In the genomic region with DNA sequence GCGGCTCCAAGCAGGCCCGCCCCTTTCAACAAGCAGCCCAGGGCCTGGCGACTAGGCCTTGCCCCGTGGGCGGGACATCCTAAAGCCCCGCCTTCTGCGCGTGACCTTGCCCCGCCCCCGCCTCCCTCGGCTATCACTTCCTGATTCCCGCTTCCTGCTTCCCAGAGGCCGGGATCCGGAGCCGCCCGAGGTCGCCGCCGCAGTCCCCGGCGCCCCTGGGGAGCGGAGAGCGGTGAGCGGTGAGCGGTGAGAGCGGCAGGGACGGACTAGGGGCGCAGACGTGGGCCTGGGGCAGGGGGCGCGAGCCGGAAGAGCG, we compare ENCODE assay signal across 8 mouse cellular contexts. TPM values are rescaled to one million over a fixed set of nuclear protein-coding genes. Genes with fewer than 3 reads are reported as not detected.
DNase-seq lines count a peak whose midpoint lies in the region; ATAC-seq and TF ChIP-seq lines count a peak whose summit lies in the region.

A gene (plus strand): TSS at position 129 of the 316 bp plus-strand sequence.

- peak within 1 kb of the TSS; percentile 52; the same call in 1 of the 2 replicates for H3K27ac ChIP-seq in forebrain, embryonic 13.5 days
- peak within 1 kb of the TSS; percentile 84 for H3K27ac ChIP-seq in liver, postnatal 0 days (ENCODE audit: low read depth)
- H3K27ac ChIP-seq in neural tube, embryonic 14.5 days (ENCODE audit: low read depth, low read length): peak within 1 kb of the TSS; percentile 67

- peak; percentile 85 for DNase-seq in c-Kit-positive CD71-positive TER-119-positive erythroid progenitor cells, embryonic 14.5 days (ENCODE audit: low spot score)
- DNase-seq in heart, postnatal 10 days: peak; percentile 98
- DNase-seq in large intestine, adult 2 months (ENCODE audit: low read depth, low spot score): peak; percentile 72
- peak; percentile 97 for DNase-seq in liver, postnatal 0 days
- peak; percentile 99 for DNase-seq in testis, postnatal 10 days (ENCODE audit: low spot score)

- TF ChIP-seq CTCF in E14TG2a.4 (conservative IDR thresholded peaks at IDR 0.05; ENCODE audit: low read length): no peak
- TF ChIP-seq CTCF in liver, postnatal 0 days (IDR thresholded peaks at IDR 0.05; ENCODE audit: low read depth): no peak

- peaks cover 40% of the 10 kb centered on the region for H3K36me3 ChIP-seq in E14TG2a.4 (ENCODE audit: insufficient read depth, low read length)
- H3K36me3 ChIP-seq in forebrain, embryonic 13.5 days (ENCODE audit: poor library complexity, severe bottlenecking): peaks cover 36% of the 10 kb centered on the region
- H3K36me3 ChIP-seq in liver, postnatal 0 days (replicated peaks; ENCODE audit: insufficient read depth, low read length): peaks cover 27% of the 10 kb centered on the region
- peaks cover 12% of the 10 kb centered on the region; the same call in 1 of the 2 replicates for H3K36me3 ChIP-seq in neural tube, embryonic 14.5 days (ENCODE audit: control insufficient read depth, insufficient read depth, low read length)

- under 1% methylated on average over 31 of the region's 33 CpGs for WGBS in forebrain, embryonic 13.5 days
- WGBS in large intestine, adult 2 months: under 1% methylated on average over 33 of the region's 33 CpGs
- WGBS in liver, postnatal 0 days (ENCODE audit: insufficient replicate concordance): under 1% methylated on average over 31 of the region's 33 CpGs
- WGBS in neural tube, embryonic 14.5 days: 1% methylated on average over 29 of the region's 33 CpGs

- intact Hi-C loops in heart, postnatal 10 days (cut with DNase I): loop anchor here (5.0 kb wide), 1 partner anchor 131 kb away; no protein-coding TSS in a partner anchor

- peak within 1 kb of the TSS; percentile 87 for H3K4me3 ChIP-seq in E14TG2a.4 (replicated peaks; ENCODE audit: low read length)
- H3K4me3 ChIP-seq in forebrain, embryonic 13.5 days: peak within 1 kb of the TSS; percentile 84
- peak within 1 kb of the TSS; percentile 86 for H3K4me3 ChIP-seq in liver, postnatal 0 days (ENCODE audit: low read depth, low read length)
- H3K4me3 ChIP-seq in neural tube, embryonic 14.5 days (ENCODE audit: low read depth, low read length): peak within 1 kb of the TSS; percentile 90

- H3K27me3 ChIP-seq in E14TG2a.4 (ENCODE audit: insufficient read depth, low read length): peaks cover 7% of the 10 kb centered on the region; the same call in 1 of the 2 replicates
- no peaks in the 10 kb centered on the region for H3K27me3 ChIP-seq in forebrain, embryonic 13.5 days
- no peaks in the 10 kb centered on the region for H3K27me3 ChIP-seq in liver, postnatal 0 days (ENCODE audit: insufficient read depth, low read length)
- H3K27me3 ChIP-seq in neural tube, embryonic 14.5 days (ENCODE audit: control insufficient read depth, insufficient read depth, low read length): no peaks in the 10 kb centered on the region

- peak within 1 kb of the TSS; percentile 86 for H3K4me2 ChIP-seq in forebrain, embryonic 13.5 days
- H3K4me2 ChIP-seq in liver, postnatal 0 days (ENCODE audit: low read depth, low read length): peak within 1 kb of the TSS; percentile 89
- peak within 1 kb of the TSS; percentile 89 for H3K4me2 ChIP-seq in neural tube, embryonic 14.5 days (ENCODE audit: low read depth, low read length)

- ATAC-seq in forebrain, embryonic 13.5 days: peak; percentile 96
- ATAC-seq in liver, postnatal 0 days: peak; percentile 91
- peak; percentile 95 for ATAC-seq in neural tube, embryonic 14.5 days (ENCODE audit: low read depth)

- peak within 1 kb of the TSS; percentile 88 for H3K9ac ChIP-seq in forebrain, embryonic 13.5 days
- H3K9ac ChIP-seq in liver, postnatal 0 days (replicated peaks): peak within 1 kb of the TSS; percentile 94
- H3K9ac ChIP-seq in neural tube, embryonic 14.5 days (replicated peaks; ENCODE audit: low read depth, low read length): peak within 1 kb of the TSS; percentile 76

- H3K9me3 ChIP-seq in E14TG2a.4 (ENCODE audit: low read length): no peaks in the 10 kb centered on the region
- H3K9me3 ChIP-seq in forebrain, embryonic 13.5 days (replicated peaks): no peaks in the 10 kb centered on the region
- no peaks in the 10 kb centered on the region for H3K9me3 ChIP-seq in liver, postnatal 0 days (ENCODE audit: low read length)
- H3K9me3 ChIP-seq in neural tube, embryonic 14.5 days (ENCODE audit: control insufficient read depth, low read length): no peaks in the 10 kb centered on the region

- no peak for TF ChIP-seq EP300 in liver, postnatal 0 days (IDR thresholded peaks at IDR 0.05; ENCODE audit: low read depth)

- peaks cover 86% of the 10 kb centered on the region for H3K4me1 ChIP-seq in E14TG2a.4 (replicated peaks; ENCODE audit: low read depth, low read length)
- H3K4me1 ChIP-seq in forebrain, embryonic 13.5 days: peaks cover 26% of the 10 kb centered on the region
- H3K4me1 ChIP-seq in liver, postnatal 0 days (ENCODE audit: insufficient read depth): peaks cover 45% of the 10 kb centered on the region
- peaks cover 20% of the 10 kb centered on the region for H3K4me1 ChIP-seq in neural tube, embryonic 14.5 days (ENCODE audit: control insufficient read depth, insufficient read depth, low read length)

RNA-seq across cellular contexts. Expression of the gene that starts here (rescaled TPM):
- polyA plus RNA-seq in forebrain, embryonic 13.5 days (2015; fragmentation: Nextera tagmentation; extraction: Ambion mirVana): 126 and 144 TPM in 2 replicates
- total RNA-seq in heart, postnatal 10 days (2021): 10 to 100 TPM; 87.2 to 90.7 TPM
- polyA plus RNA-seq in large intestine, adult 2 months (2012; rRNA removed): 385 and 500 TPM in 2 replicates
- 63.0 and 64.4 TPM in 2 replicates for polyA plus RNA-seq in liver, postnatal 0 days (2015; fragmentation: Nextera tagmentation; extraction: Ambion mirVana)
- polyA plus RNA-seq in neural tube, embryonic 14.5 days (2014; fragmentation: Nextera tagmentation; extraction: Ambion mirVana): 86.9 and 105 TPM in 2 replicates

Comparison
In these comparisons a context has a peak if more than half of its experiments do, and no peak if none do; other contexts are left out.
1. Peak in every context shown above with its lines: DNase-seq, ATAC-seq, H3K4me3 ChIP-seq and H3K27ac ChIP-seq.